Mouse (Mus musculus) regulatory T cell (primary cell): Measurements from ENCODE around the gene Bzw2.
"Not testable (repeated sequence)": the region's sequence is repeated elsewhere in the genome, so short reads cannot be mapped to it uniquely, and the experiment has no call there.

Source experiments
- in situ Hi-C: fragments of 300-600 bp; cut with MboI, MseI; formaldehyde crosslinking; loops from one replicate; pipeline ENCODE4 v1.15.1; 2025; ENCODE audit warnings: high pct_unique_total_duplicates

The Bzw2 gene

GRCm38 (mm10) chr12:36157638-36158308, at the start of gene Bzw2:
Gene Bzw2 (minus strand): TSS chr12:36158080.
- in situ Hi-C loops: loop anchor here (5.0 kb wide), 1 partner anchor 115 kb away; the partner anchor contains the start of gene Tspan13

GRCm38 (mm10) chr12:36207072-36207799, 49.4 kb upstream of the Bzw2 start:
- in situ Hi-C loops: no loop called here

DNA sequence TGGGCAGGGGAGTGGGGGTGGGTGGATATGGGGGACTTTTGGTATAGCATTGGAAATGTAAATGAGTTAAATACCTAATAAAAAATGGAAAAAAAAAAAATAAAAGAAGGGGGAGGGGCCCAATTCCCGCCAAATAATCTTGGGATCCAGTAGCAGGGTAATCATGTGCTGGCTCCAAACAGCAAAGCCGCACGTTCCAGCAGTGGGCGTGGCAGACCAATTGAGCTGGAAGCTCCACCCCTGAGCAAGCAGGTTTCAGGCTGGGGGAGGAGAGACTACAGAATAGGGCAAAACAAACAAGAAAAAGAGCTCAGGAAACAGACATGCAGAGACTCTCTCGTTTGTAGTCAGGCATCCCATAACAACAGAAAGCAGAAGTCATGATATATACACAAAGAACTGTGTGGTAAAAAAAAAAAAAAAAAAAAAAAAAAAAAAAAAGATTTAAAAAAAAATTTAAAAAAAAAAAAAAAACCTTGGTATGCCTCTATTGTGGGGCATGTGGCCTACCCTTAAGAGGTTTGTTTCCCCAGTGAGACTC, 47.8 kb upstream of the Bzw2 start:
- in situ Hi-C loops: not testable (repeated sequence)

- in situ Hi-C loops: no loop called here
Observed at GRCm38 (mm10) chr12:36194976-36195375, 37.1 kb upstream of the Bzw2 start.

- in situ Hi-C loops: no loop called here
Observed at GRCm38 (mm10) chr12:36190343-36190742, 32.5 kb upstream of the Bzw2 start.

- in situ Hi-C loops: no loop called here
Observed at GRCm38 (mm10) chr12:36189610-36190009, 31.7 kb upstream of the Bzw2 start.

- in situ Hi-C loops: no loop called here
Observed at GRCm38 (mm10) chr12:36187081-36187480, 29.2 kb upstream of the Bzw2 start.

GRCm38 (mm10) chr12:36182570-36182969, 24.7 kb upstream of the Bzw2 start:
- in situ Hi-C loops: no loop called here

- in situ Hi-C loops: no loop called here
Observed at GRCm38 (mm10) chr12:36177227-36177626, 19.3 kb upstream of the Bzw2 start.

DNA sequence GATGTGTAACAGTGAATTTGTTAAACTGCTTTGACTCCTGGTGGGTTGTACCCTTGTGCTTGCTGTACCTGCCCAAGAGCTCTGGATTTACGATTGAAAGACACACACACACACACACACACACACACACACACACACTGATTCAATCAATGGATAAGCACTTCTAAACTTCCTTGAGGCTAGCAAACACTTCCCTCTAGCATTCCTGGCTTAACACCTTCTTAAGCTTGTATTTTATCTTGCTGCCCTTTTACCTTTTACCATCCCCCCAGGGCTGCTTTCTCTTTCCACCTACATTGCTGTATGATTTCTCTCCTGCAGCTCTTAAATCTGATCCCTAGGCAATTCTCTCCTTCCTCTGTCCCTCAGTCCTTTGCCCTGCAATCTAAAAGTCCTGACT, 7.4 kb upstream of the Bzw2 start:
- in situ Hi-C loops: no loop called here

DNA sequence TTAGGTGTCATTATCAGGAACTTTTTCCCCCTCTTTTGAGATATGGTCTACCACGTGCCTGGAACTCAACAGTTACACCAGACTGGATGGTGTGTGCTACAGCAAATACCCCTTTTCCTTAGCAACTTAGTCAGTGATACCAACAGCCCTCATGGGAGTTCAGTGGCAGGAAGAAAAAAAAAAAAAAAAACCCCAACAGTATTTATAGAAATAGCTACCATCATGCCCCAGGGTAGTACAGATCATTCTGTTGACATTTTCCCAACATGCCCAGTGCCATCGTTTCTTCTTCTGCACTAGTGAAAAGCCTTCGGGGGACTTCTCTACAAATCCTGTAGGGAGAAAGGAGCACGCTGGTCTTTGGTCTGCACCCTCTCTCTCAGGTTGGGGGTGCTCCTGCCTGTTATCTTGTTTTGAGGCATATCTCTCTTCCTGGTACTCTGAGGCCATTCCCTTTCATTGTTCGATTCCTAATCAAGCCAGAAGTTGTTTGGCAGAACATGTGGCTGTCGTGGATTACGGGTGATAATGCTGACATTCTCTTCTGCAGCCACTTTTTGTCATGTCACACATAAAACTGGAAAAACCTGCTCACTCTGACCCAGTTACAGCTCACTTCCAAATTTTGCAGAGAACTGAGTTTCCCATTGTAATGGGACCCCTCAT, 6.4 kb upstream of the Bzw2 start:
- in situ Hi-C loops: no loop called here

GRCm38 (mm10) chr12:36157304-36157637, 609 bp downstream of the Bzw2 start:
- in situ Hi-C loops: loop anchor here (5.0 kb wide), 1 partner anchor 115 kb away; the partner anchor contains the start of gene Tspan13

- in situ Hi-C loops: loop anchor here (5.0 kb wide), 1 partner anchor 114 kb away; the partner anchor contains the start of gene Tspan13
Observed at GRCm38 (mm10) chr12:36156637-36157303, 1.1 kb downstream of the Bzw2 start, which contains the start of gene Ankmy2. Gene Ankmy2 (plus strand): TSS chr12:36157114.

DNA sequence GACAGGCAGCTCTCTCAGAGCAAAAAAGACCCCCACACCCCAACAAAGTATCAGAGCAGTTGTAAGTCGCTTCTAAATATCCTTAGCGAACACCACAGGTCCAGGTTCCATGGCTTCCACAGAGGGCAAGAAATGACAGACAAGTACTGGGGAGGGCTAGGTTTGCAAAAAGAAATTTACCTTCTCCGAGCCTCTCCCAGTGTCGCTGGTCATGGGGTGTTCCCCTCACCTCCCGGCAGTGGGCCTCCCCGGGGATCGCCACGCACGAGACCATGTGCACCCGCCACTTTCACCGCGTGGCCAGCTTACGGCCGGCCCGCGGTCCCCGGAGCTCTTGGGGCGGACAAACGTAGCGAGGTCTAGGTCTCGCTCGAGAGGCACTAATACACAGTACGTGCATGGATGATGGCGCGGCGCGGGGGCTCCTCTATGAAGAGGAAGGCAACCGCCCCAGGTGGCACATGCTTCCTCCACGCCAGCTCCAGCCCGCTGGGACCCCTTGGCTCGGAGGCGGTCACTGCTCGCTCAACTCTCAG, 1.7 kb downstream of the Bzw2 start:
- in situ Hi-C loops: loop anchor here (5.0 kb wide), 1 partner anchor 114 kb away; the partner anchor contains the start of gene Tspan13

- in situ Hi-C loops: loop anchor here (5.0 kb wide), 1 partner anchor 113 kb away; the partner anchor contains the start of gene Tspan13
Observed at GRCm38 (mm10) chr12:36155141-36155641, 2.7 kb downstream of the Bzw2 start.

DNA sequence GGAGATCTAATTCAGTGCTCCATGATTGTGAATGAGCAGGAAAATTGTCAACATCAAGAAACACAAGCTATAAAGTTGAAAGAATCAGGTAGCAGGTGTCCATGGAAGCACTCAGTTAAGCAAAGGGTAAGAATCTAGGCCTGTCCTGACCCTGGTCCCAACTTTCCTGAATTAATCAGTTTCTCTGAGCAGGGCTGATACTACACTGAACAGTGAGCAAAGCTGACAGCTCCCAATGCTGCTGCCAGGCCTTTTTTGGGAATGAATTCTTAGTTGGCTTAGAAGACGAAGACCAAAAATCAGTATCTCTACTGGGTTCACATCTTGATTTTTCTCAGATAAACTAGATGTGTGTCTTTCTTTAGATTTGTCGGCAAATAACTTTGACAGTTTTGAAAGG, 7.1 kb downstream of the Bzw2 start:
- in situ Hi-C loops: no loop called here

DNA sequence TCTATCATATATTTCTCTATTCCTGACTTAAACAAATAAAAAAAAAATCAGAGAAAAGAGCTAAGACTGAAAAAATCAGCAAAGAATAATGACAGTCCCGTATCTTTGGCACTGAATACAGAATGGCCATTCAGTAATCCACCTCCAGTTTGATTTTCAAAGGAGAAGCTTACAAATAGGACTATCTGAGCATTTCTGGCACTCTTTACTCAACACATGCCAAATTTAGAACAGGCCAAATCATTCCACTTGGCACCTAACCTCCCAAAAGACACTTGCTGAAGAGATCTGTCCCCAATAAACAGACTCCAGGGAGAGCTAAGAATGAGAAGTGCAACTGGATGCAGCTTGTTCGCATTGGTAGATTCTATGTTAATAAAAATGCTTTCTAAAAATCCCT, 7.6 kb downstream of the Bzw2 start:
- in situ Hi-C loops: no loop called here

DNA sequence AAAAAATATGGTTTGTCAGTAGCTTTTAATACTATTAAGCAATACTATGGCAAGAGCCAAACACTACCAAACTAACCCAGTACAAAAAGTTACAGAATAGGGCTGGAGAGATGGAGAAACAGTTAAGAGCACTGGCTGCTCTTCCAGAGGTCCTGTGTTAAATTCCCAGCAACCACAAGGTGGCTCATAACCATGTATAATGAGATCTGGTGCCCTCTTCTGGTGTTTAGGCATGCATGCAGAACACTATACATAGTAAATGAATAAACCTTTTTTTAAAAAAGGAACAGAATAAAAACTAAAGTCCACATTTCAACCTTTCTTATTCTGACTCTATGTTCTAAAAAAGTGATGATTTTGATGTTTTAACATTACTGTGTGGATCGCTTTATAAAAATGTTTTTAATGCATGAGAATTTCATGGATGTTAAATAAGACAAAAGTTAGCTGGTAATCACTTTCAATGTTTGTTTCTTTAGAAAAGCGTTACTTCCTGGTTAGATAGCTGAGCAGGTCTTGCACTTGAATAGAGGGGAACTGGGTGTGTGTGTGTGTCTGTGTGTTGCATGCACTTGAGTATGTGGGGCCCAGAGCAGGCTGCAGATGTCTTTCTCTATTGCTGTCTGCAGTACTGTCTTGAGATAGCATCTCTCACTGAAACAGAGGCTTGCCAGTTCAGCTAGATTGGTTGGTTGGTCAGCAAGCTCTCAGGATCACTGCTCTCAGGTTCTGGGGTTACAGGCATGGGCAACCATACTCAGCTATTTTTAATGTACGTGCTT, 11.5 kb downstream of the Bzw2 start:
- in situ Hi-C loops: no loop called here

- in situ Hi-C loops: no loop called here
Observed at GRCm38 (mm10) chr12:36140401-36140800, 17.5 kb downstream of the Bzw2 start.

GRCm38 (mm10) chr12:36137192-36137591, 20.7 kb downstream of the Bzw2 start:
- in situ Hi-C loops: no loop called here
